Mouse (Mus musculus): ENCODE results near the gene Adam11.
A peak's percentile ranks its signal among the peaks of the same experiment; 100 is the strongest.

GRCm38 (mm10) chr11:102773713-102774611 is 12.7 kb downstream of the Adam11 start:
- TF ChIP-seq CTCF (IDR thresholded peaks at IDR 0.05; ENCODE audit: control insufficient read depth, insufficient read depth, insufficient replicate concordance, low read depth, low read length): peak; percentile 99
- no peak for TF ChIP-seq POLR2A (IDR thresholded peaks at IDR 0.05; ENCODE audit: control insufficient read depth, low read depth, low read length)
